Mouse (Mus musculus) erythroid progenitor cell, adult 5-6 weeks (primary cell): ENCODE data around the gene Rufy4. TPM values are rescaled to one million over a fixed set of nuclear protein-coding genes. Genes with fewer than 3 reads are reported as not detected.

Experiments
- ATAC-seq: replicated peaks from 2 replicates; pipeline ENCODE4 v1.8.0; 2016; ENCODE audit warnings: moderate number of reproducible peaks, mild to moderate bottlenecking, moderate TSS enrichment, inconsistent platforms; ENCODE audit not compliant: poor library complexity, low FRiP score, severe bottlenecking
- total RNA-seq, 2 experiments: library from RNA; stranded (forward) in 1 of 2; stranded (reverse) in 1 of 2; fragments of 150-400 nt in 1 of 2; fragments of 186-747, 209-891 nt in 1 of 2; gene quantifications; 2 replicates each; pipeline versions ENCODE4 v1.2.3 to v1.2.4; 2015 to 2017; ENCODE audit warnings: low replicate concordance in 2 of 2

The Rufy4 gene
- total RNA-seq (2015; ENCODE audit: low replicate concordance) (not detected in 2 replicates), total RNA-seq (2017; ENCODE audit: low replicate concordance) (0.13 TPM in 1 of 2 replicates, not detected in the other)

DNA sequence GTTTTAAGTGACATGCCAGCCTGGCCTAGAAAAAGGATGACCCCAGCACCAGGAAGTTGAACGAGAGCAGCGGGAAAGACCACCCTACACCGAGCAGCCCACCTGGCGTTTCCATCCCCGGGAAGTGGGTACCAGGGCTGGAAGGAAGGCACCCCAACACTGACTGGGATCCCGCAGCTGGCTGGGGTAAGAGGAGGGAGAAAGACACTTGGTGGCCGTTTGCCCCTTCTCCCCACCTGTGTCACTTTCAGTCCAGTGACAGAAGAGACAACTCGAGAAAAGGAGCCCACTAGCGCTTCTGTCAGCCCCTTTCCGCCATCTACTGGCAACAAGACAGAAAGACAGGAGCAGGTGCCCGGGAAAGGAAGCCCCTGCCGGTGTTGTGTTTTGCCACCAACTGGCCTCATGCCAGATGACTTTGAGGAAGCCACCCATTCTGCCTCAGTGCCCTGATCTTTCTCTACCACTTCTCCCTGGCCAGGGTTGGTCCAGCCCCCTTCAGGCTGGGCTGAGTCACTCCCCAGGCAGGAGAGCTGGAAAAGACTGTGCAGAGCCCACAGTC, at the start of gene Rufy4:
TSS of gene Rufy4 (plus strand) at position 551 of the 562 bp plus-strand sequence.
- ATAC-seq, result no peak

- no peak for ATAC-seq
These were observed 49.1 kb upstream of the Rufy4 start for GRCm38 (mm10) chr1:74076230-74076629.

GRCm38 (mm10) chr1:74077353-74077752, 48.0 kb upstream of the Rufy4 start:
- ATAC-seq, result no peak

- no peak for ATAC-seq
These were observed 43.8 kb upstream of the Rufy4 start for GRCm38 (mm10) chr1:74081573-74081989.

DNA sequence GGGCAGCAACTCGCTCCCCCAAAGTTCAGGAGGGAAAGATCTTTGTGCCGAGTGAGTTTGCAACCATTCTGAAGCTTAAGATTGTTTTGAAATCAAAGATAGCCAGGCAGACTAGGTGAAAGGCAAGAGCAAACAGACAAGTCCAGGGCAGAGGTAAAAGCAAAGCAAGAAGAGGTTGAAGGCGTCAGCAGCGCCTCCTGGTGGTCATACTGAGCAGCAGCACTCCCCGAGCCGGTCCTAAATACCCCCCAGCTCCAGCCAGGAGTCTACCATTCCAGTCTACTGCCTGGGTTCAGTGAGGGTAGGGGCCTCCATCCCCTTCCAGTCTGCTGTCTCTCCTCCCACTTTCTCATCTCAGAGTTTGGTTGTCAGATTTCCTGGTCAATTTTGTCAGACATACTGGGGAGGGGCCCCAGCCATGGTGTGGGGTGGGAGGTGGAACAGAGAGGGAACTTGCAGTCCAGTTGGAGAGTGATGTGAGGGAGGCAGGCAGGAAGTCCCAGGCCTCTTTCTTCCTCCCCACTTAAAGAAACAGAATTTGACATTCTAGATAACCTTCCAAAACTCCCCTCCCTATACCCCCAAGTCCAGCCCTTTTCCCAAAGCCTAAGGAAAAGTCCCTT, 42.4 kb upstream of the Rufy4 start:
- ATAC-seq, result 0 out of 2 replicates have a peak, but pooled peaks have one; percentile 55

DNA sequence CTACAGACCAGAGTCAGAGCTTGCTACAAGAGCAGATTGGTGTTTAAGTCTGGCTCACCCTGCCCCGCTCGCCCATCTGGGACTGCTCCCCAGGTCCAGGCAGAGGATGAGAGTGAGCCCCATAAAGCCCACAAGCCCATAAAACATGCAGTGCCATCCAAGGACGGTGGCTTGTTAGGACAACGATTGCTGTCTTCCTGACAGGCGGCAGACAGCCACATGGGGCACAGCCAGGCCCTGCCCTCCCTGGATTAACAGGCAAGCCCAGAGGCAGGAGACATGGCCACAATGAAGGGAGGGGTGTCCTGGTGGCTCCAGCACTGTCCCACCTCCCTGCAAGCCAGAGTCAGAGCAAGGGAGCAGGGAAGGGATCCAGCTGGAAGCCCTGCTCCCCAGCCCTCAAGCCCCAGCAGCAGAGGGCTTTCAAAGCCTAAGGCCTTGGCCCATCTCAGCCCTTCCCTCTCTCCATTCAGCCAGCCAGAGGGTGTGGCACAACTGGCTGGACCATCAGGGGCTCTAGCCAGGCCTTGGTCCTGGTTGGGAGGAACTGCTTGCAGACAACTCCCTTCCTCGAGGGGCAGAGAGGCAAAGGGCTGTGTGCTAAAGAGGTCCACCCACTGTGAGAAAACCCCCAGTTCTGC, 41.2 kb upstream of the Rufy4 start:
- no peak for ATAC-seq

GRCm38 (mm10) chr1:74084752-74085151, 40.6 kb upstream of the Rufy4 start:
- no peak for ATAC-seq

GRCm38 (mm10) chr1:74085566-74085965, 39.8 kb upstream of the Rufy4 start:
- no peak for ATAC-seq

- no peak for ATAC-seq
These were observed 36.8 kb upstream of the Rufy4 start for GRCm38 (mm10) chr1:74088569-74088968.

GRCm38 (mm10) chr1:74090329-74090728, 35.0 kb upstream of the Rufy4 start:
- ATAC-seq, result no peak

DNA sequence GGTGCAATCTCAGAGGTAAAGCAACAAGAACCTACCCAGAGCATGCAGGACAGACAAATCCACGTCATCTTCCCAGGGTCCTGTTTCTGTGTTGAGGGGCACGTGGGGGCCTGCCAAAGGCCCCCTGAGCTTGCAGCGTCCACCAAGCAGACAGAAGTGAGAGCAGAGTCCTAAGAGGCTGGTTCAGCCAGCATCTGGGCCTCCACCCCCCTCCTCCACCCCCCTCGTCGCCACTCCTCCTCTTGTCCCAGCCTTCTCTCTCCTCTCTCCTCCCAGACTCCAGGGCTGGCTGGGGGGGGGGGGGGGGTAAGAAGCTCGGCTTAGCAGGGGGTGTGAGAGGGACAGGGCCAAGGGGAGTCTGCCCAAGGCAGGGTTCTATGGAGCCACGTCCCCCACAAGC, 34.2 kb upstream of the Rufy4 start:
- ATAC-seq, result no peak

- ATAC-seq, result no peak
These were observed 33.6 kb upstream of the Rufy4 start for GRCm38 (mm10) chr1:74091611-74092224.

GRCm38 (mm10) chr1:74092242-74092641, 33.1 kb upstream of the Rufy4 start:
- ATAC-seq, result no peak

DNA sequence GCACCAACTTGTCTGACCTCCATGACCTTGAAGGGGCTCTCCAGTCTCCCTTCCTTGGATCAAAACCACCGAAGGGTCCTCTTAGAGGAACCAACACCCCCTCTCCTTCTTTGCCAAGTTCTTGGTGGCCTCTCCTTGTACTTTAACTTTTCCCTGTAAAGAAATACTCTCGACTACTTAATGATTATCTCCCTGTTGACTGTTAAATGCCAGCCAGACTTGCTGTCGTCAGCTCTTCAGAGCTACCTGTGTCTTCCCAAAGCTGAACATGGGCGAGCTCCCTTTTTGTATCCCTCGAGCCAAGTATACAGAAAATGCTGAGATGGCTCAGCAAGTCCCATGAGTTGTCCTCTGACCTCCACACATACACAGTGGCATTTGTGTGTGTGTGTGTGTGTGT, 31.9 kb upstream of the Rufy4 start:
- no peak for ATAC-seq

- ATAC-seq, result no peak
These were observed 30.7 kb upstream of the Rufy4 start for GRCm38 (mm10) chr1:74094497-74095270.

DNA sequence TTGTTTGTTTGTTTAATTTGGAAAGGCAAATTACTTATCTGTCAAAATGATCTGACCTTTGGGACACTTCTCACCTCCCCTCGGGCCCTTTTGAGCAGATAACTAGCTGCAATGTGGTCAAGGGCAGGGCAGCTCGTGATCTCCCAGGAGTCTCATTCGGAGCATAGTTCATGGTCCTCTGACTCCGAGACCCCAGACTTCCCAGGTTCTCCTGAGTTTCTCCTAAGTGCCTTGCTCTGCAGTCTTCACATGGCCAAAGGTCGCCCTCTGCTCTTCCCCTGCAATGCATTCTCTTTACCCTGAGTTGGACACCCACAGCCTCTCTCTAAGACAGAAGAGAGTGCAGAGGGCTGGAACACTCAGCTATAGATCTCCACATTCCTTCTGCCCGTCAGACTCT, 30.0 kb upstream of the Rufy4 start:
- ATAC-seq, result no peak

DNA sequence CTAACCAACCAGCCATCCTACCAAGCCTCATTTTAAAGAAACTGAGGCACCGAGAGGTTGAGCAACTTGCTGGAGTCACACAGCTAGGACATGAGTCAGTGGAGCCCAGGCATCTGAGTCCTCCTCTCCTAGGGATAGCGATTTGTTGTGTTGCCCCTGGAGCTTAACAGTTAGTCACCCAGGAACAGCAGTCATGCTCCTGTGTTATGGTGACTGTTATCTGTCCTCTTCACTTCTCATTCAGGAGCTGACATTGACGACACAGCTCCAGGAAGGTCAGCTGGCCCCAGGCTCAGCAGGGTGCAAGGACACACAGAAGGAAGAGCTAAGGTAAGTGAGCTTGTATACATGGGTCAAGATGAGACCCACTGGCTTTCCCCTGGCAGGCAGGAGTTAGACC, 29.6 kb upstream of the Rufy4 start:
- ATAC-seq, result no peak

GRCm38 (mm10) chr1:74098004-74099000, 27.0 kb upstream of the Rufy4 start:
- ATAC-seq, result no peak

DNA sequence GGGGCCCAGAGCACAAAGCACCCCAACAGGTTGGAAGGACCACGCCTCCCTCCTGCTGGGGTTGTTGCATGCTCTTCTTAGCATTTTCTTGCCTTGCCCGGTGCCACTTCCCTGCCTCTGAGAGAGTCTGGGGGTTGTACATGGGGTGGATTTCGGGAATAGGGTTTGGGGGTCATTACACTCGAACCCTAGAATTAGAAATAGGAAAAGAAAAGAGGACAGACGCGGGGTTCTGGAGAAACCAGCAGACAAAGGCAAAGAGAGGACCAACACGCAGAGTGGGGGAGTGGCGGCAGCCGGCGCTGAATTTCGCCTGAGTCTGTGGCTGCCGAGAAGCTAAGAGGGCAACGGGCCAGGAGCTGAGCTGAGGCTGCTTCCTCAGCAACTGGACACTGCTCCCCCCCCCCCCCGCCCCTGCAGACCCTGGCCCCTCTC, 26.3 kb upstream of the Rufy4 start:
- no peak for ATAC-seq
